Mouse (Mus musculus): ENCODE measurements around the gene Gramd2. TPM values are rescaled to one million over a fixed set of nuclear protein-coding genes. Genes with fewer than 3 reads are reported as not detected.

Gene Gramd2
- polyA plus RNA-seq, 1 experiment from 2014 or later = 2.2 TPM

DNA sequence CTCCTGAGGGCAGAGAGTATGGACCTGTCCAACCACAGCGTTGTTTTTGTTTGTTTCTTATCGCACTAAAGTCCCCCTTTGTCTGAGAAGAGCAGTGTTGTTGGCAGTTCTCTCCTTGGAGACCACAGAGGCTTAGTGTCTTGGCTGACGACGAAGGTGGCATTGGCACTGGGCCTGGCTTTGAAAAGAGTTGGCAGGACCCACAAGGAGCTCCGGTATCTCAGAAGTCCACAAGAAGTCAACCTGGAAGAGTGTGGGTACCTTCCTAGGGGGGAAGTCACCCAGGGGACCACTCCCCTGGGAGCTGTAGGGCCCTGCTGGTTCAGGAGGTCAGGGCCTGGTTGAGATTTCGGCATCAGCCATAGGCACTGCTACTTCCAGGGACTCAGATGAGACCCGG is 21.1 kb downstream of the Gramd2 start:
- Histone ChIP-seq H3K9me3 (no peaks in the 10 kb centered on the region), H3K4me3 (no peak overlapping the region), H3K4me1 (replicated peaks) (no peaks in the 10 kb centered on the region), H3K9ac (no peak overlapping the region), H3K4me2 (no peak overlapping the region), H3K27me3 (no peaks in the 10 kb centered on the region), H3K27ac (no peak overlapping the region), H3K36me3 (no peaks in the 10 kb centered on the region)
- 78% methylated on average over 7 of the region's 7 CpGs for WGBS
- ATAC-seq (ENCODE audit: low FRiP score) = no peak

DNA sequence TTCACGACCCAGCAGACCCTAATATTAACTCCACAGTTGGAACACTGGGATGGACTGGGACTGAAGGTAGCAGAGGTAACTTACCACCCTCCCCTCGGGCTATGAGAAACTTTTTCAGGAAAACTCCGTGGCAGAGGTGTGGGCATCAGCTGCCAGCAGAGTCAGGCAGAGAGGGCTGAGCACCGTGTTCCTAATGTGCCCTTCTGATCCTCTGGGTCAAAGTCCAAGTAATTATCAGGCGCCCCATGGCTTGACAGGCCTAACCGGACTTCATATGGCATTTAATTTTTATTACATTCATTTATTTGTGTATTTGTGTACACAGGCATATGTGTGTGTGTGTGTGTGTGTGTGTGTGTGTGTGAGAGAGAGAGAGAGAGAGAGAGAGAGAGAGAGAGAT is 23.2 kb downstream of the Gramd2 start:
- no peaks in the 10 kb centered on the region for H3K4me1 ChIP-seq (replicated peaks)
- H3K4me2 ChIP-seq = no peak overlapping the region
- H3K27ac ChIP-seq = no peak overlapping the region
- no peaks in the 10 kb centered on the region for H3K36me3 ChIP-seq
- no peak overlapping the region for H3K9ac ChIP-seq
- no peaks in the 10 kb centered on the region for H3K9me3 ChIP-seq
- no peak overlapping the region for H3K4me3 ChIP-seq
- WGBS = 77% methylated on average over 6 of the region's 6 CpGs
- no peaks in the 10 kb centered on the region for H3K27me3 ChIP-seq
- no peak for ATAC-seq (ENCODE audit: low FRiP score)

DNA sequence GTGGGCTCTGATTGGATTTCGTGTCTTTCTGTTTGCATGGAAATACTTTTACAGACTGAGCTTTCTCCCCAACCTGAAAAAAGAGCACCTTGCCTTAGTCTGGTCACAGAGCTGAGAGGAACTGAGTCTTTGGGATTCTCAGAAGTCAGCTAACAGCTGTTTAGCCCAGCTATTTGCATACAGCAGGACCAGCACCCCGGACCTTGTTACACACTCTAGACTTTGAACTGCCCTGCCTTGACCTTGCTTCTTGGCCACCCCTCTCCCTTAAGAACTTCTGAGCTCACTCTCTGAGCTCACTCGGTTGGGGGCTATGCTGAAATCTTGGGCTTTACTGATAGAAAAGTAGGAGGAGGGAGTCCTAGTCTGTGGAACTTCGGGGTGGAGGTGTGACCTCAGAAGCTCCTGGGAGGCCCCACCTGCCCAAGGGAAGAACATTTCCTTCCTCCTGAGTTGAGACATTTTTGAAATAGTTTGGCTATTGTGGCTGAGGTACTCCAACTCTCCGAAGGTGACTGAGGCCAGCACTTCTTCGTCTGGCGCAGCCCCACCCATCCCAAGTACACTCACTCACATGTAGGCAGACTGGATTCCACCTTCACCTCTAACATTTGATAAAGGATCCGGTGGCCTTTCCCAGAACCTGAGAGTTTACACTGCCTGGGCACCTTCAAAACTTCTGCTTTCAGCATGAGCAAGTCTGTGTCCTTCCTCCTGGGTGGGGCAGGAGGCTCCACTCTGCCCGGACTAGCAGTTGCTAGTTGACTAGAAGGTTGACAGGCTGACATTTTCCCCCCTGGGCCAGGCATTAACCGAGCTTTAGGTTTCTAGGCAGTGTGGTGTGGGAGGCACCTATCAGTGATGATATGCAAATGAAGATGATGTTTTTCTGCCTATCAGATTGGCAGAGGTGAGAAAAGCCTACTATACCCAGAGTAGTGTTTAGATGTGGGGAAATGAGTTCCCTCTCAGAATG is 27.2 kb downstream of the Gramd2 start:
- no peak for ATAC-seq (ENCODE audit: low FRiP score)
- Histone ChIP-seq H3K4me2 (no peak overlapping the region), H3K9ac (no peak overlapping the region), H3K27me3 (no peaks in the 10 kb centered on the region), H3K4me1 (replicated peaks) (no peaks in the 10 kb centered on the region), H3K36me3 (no peaks in the 10 kb centered on the region), H3K9me3 (no peaks in the 10 kb centered on the region), H3K4me3 (no peak overlapping the region), H3K27ac (no peak overlapping the region)
- 72% methylated on average over 10 of the region's 10 CpGs for WGBS

GRCm38 (mm10) chr9:59709225-59709624 is 29.3 kb downstream of the Gramd2 start:
- no peak overlapping the region for H3K9ac ChIP-seq
- H3K4me3 ChIP-seq = no peak overlapping the region
- no peak overlapping the region for H3K4me2 ChIP-seq
- no peaks in the 10 kb centered on the region for H3K36me3 ChIP-seq
- WGBS = 87% methylated on average over 3 of the region's 3 CpGs
- H3K27ac ChIP-seq = no peak overlapping the region
- no peaks in the 10 kb centered on the region for H3K9me3 ChIP-seq
- H3K27me3 ChIP-seq = no peaks in the 10 kb centered on the region
- H3K4me1 ChIP-seq (replicated peaks) = no peaks in the 10 kb centered on the region
- no peak for ATAC-seq (ENCODE audit: low FRiP score)

DNA sequence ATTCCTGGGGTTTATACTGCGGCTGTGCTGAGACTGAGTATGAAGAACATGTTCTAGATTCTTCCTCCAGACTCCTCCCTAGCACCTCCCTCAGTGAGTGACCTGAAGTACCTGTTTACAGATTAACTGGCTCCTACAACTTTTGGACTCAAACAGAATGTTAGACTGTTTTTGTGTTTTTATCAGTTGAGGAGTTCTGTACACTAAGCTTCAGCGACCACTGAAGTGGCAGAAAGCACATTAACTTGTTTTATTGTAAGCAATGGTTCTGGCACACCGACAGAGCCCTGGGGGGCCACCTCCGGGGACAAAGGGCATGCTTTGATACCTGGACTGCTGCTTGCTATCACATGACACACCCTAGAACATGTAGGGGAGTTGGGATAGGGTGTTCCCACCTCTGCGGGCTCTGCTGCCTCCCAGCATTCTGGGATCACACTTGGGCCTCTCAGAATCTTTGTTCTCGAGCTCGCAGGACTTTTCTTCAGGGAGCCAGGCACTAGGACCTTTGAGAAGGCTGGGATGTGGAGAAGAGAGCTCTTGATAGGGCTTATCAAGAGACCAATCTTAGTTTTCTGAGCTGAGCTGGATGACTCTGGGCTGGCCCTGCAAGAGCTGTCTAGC is 36.4 kb downstream of the Gramd2 start:
- no peak overlapping the region for H3K4me3 ChIP-seq
- no peak overlapping the region for H3K4me2 ChIP-seq
- 0 out of 2 replicates have a peak, but pooled peaks cover 3% of the 10 kb centered on the region for H3K27me3 ChIP-seq
- no peak for ATAC-seq (ENCODE audit: low FRiP score)
- 83% methylated on average over 7 of the region's 7 CpGs for WGBS
- no peak overlapping the region for H3K27ac ChIP-seq
- H3K4me1 ChIP-seq (replicated peaks) = no peaks in the 10 kb centered on the region
- H3K9ac ChIP-seq = no peak overlapping the region
- no peaks in the 10 kb centered on the region for H3K36me3 ChIP-seq
- H3K9me3 ChIP-seq = no peaks in the 10 kb centered on the region

DNA sequence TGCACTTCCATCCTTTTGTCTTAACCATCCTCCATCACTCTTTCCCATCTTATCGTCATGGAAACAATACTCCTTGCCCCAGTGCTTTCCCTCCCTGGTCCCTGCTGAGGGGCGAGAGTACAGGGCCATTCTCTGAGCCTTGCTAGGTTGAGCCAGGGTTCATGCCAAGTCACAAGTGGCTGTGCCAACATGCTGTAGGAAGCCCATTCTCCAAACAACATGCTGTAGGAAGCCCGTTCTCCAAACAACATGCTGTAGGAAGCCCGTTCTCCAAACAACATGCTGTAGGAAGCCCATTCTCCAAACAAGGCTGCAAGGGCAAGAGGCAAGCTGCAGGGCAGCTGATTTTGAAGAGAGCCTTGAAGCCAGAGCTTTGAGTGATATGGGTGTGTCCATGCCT is 38.3 kb downstream of the Gramd2 start:
- Histone ChIP-seq H3K9me3 (no peaks in the 10 kb centered on the region), H3K9ac (no peak overlapping the region), H3K4me2 (no peak overlapping the region), H3K4me1 (replicated peaks) (peaks cover 1% of the 10 kb centered on the region), H3K27me3 (peaks cover 10% of the 10 kb centered on the region; the same call in 1 of the 2 replicates), H3K4me3 (no peak overlapping the region), H3K36me3 (no peaks in the 10 kb centered on the region), H3K27ac (no peak overlapping the region)
- no peak for ATAC-seq (ENCODE audit: low FRiP score)
- WGBS = 89% methylated on average over 4 of the region's 4 CpGs

DNA sequence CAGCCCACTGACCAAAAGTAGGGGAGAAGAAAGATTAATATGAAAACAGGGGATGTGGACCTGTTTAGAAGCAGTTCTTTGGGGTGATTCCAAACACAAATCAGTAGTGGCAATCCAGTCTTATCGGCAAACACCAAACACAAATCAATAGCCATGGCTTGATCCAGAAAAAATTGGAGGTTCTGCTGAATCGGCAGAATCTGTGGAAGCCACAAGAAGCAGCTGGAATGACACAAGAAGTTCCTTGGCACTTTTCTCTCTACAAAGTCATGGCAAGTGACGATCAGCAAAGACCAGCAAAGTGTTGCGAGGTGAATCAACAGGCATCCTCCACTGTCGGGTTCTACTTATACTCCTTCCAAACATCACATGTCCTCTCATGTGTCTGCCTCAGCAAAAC is 41.2 kb downstream of the Gramd2 start:
- Histone ChIP-seq H3K9ac (no peak overlapping the region), H3K36me3 (no peaks in the 10 kb centered on the region), H3K9me3 (no peaks in the 10 kb centered on the region), H3K4me2 (no peak overlapping the region), H3K4me1 (replicated peaks) (peaks cover 15% of the 10 kb centered on the region), H3K27me3 (peaks cover 10% of the 10 kb centered on the region; the same call in 1 of the 2 replicates), H3K27ac (no peak overlapping the region), H3K4me3 (no peak overlapping the region)
- 83% methylated on average over 5 of the region's 5 CpGs for WGBS
- no peak for ATAC-seq (ENCODE audit: low FRiP score)

DNA sequence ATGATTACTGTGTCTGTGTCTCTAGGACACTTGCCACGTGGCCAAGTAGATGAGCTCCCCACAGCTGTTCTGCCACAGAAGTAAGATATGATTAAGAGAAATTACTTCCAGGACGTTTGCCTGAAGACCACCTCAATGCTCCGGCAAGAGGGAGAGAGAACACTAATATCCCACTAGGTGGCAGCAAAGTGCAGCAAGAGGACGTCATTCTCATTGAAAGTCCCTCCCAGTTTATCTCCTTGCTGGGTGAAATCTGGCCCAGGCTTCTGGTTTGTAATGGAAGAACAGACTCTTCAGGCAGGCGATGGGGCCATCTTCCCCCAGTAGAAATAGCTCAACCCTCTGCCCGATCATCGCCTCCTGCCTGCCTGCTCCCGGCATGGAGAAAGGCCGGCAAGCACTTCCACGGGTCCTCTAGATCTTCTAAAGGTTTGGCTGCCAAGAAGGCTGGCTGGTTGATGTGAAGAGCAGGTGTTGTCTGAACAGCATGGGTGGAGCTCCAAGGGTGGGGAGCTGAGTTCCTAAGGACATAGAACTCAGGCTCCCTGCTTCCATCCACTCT is 43.2 kb downstream of the Gramd2 start:
- Histone ChIP-seq H3K27me3 (peaks cover 10% of the 10 kb centered on the region; the same call in 1 of the 2 replicates), H3K36me3 (no peaks in the 10 kb centered on the region), H3K4me1 (replicated peaks) (peaks cover 15% of the 10 kb centered on the region), H3K27ac (no peak overlapping the region), H3K9me3 (no peaks in the 10 kb centered on the region), H3K4me3 (no peak overlapping the region), H3K9ac (no peak overlapping the region; the same call in 1 of the 2 replicates), H3K4me2 (peak overlapping the region; percentile 42)
- WGBS = 19% methylated on average over 10 of the region's 10 CpGs
- peak; percentile 36; the same call in 1 of the 2 replicates for ATAC-seq (ENCODE audit: low FRiP score)

DNA sequence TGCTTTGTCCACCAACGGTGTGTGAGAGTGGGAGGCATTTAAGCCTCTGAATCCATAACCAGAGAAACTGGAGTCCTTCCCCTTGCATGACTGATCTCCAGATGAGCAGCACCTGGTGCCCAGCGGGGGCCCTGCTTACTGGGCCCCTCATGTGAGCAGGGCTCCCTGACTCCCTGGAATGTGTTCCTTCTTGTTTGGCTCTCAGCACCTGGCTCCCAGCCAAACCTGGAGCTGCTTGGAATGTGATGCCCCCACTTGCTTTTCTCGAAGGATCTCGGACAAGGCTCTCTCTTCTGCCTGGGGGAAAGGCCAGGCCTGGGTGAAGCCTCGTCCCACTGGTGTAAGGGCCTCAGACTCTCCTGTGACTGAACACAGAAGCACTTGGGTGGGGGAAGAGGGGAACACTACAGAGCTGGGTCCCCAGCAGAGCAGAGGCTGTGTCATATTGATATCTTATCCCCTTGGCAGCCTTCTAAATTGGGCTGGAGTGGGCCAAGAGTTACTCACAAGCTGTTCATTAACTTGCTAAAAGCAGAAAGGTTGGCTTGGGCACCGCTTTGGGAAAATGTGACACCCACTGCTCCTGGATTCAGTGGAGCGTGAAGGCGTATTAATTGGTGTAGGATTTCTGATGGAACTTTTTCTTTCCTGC is 44.0 kb downstream of the Gramd2 start:
- peak overlapping the region; percentile 4; the same call in 1 of the 2 replicates for H3K9ac ChIP-seq
- H3K4me3 ChIP-seq = no peak overlapping the region
- no peaks in the 10 kb centered on the region for H3K36me3 ChIP-seq
- H3K27ac ChIP-seq = no peak overlapping the region
- 59% methylated on average over 8 of the region's 8 CpGs for WGBS
- peaks cover 15% of the 10 kb centered on the region for H3K4me1 ChIP-seq (replicated peaks)
- peaks cover 10% of the 10 kb centered on the region; the same call in 1 of the 2 replicates for H3K27me3 ChIP-seq
- no peak overlapping the region; the same call in 1 of the 2 replicates for H3K4me2 ChIP-seq
- ATAC-seq (ENCODE audit: low FRiP score) = no peak
- no peaks in the 10 kb centered on the region for H3K9me3 ChIP-seq

DNA sequence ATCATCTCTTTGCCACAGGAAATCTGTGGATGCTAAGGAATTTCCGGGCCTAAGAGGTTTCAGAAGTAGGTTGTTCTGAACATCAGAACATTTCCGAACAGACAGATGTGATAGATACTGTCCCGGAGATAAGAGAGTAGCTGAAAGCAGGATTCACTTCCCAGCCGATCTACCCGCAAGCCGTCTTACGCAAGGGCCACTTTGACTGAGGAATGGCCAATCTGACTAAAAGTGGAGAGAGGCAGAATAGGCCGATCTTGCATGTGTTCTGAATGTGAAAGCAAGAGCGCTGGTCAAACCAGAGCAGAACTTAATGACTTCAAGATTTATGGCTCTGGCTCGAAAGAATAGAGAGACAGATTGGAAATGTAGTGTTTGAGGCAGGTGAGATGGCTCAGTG is 45.6 kb downstream of the Gramd2 start:
- H3K9ac ChIP-seq = no peak overlapping the region
- no peak overlapping the region for H3K4me3 ChIP-seq
- peaks cover 10% of the 10 kb centered on the region; the same call in 1 of the 2 replicates for H3K27me3 ChIP-seq
- peaks cover 15% of the 10 kb centered on the region for H3K4me1 ChIP-seq (replicated peaks)
- H3K9me3 ChIP-seq = no peaks in the 10 kb centered on the region
- 84% methylated on average over 10 of the region's 10 CpGs for WGBS
- ATAC-seq (ENCODE audit: low FRiP score) = no peak
- H3K36me3 ChIP-seq = no peaks in the 10 kb centered on the region
- H3K4me2 ChIP-seq = no peak overlapping the region
- no peak overlapping the region for H3K27ac ChIP-seq

- 91% methylated on average over 11 of the region's 11 CpGs for WGBS
- no peak overlapping the region for H3K9ac ChIP-seq
- H3K9me3 ChIP-seq = no peaks in the 10 kb centered on the region
- H3K27me3 ChIP-seq = no peaks in the 10 kb centered on the region
- H3K4me2 ChIP-seq = no peak overlapping the region
- no peak overlapping the region for H3K4me3 ChIP-seq
- peaks cover 15% of the 10 kb centered on the region for H3K4me1 ChIP-seq (replicated peaks)
- H3K27ac ChIP-seq = no peak overlapping the region
- H3K36me3 ChIP-seq = no peaks in the 10 kb centered on the region
- ATAC-seq (ENCODE audit: low FRiP score) = no peak
Observed at GRCm38 (mm10) chr9:59727569-59728286, 47.8 kb downstream of the Gramd2 start.

Measured in hindbrain, embryonic 13.5 days (tissue).